Mouse (Mus musculus) midbrain, embryonic 10.5 days (tissue): ENCODE results near the gene Spata9. TPM values are rescaled to one million over a fixed set of nuclear protein-coding genes. Genes with fewer than 3 reads are reported as not detected.

Experiments used
- DNase-seq: peaks from one replicate; pipeline ENCODE4 v3.0.0-alpha.2; 2017; ENCODE audit warnings: low spot score
- H3K27ac ChIP-seq: fragments of 300-500 bp; sonication (generic); replicated peaks from 2 replicates; pipeline ENCODE4 v1.5.1; 2016; ENCODE audit warnings: mild to moderate bottlenecking
- H3K27me3 ChIP-seq: fragments of 300-500 bp; sonication (generic); 2 replicates; pipeline ENCODE4 v1.6.1; 2016; ENCODE audit warnings: low read depth, mild to moderate bottlenecking; ENCODE audit not compliant: poor library complexity, severe bottlenecking
- H3K36me3 ChIP-seq: fragments of 300-500 bp; sonication (generic); 2 replicates; pipeline ENCODE4 v1.6.1; 2016; ENCODE audit warnings: mild to moderate bottlenecking, moderate library complexity
- H3K4me1 ChIP-seq: fragments of 300-500 bp; sonication (generic); 2 replicates; pipeline ENCODE4 v1.6.1; 2016
- H3K4me3 ChIP-seq: fragments of 300-500 bp; sonication (generic); 2 replicates; pipeline ENCODE4 v1.5.1; 2016; ENCODE audit warnings: mild to moderate bottlenecking, moderate library complexity
- H3K9me3 ChIP-seq: fragments of 300-500 bp; sonication (generic); replicated peaks from 2 replicates; pipeline ENCODE4 v1.6.1; 2016; ENCODE audit warnings: mild to moderate bottlenecking
- WGBS: fragments of 180-500 bp; shearing (Covaris S2); methylation state at CpG from one replicate; pipeline ENCODE4 v1.1.7; 2016; 5-methylcytosine and 5-hydroxymethylcytosine counted together
- polyA plus RNA-seq: library from polyadenylated mRNA; unstranded; fragments of >200 nt; fragmentation: Nextera tagmentation; extraction: Ambion mirVana; gene quantifications from 2 replicates; pipeline ENCODE4 v1.2.1, GENCODE M21; 2016

Gene Spata9
- polyA plus RNA-seq, 1 experiment from 2014 or later, result 0.52 TPM

- H3K4me3 ChIP-seq, result peak overlapping the region; percentile 85
- H3K27me3 ChIP-seq, result no peaks in the 10 kb centered on the region
- H3K36me3 ChIP-seq, result peaks cover 20% of the 10 kb centered on the region
- peak overlapping the region; percentile 99 for H3K27ac ChIP-seq
- H3K9me3 ChIP-seq, result no peaks in the 10 kb centered on the region
- no peak for DNase-seq
- peaks cover 29% of the 10 kb centered on the region for H3K4me1 ChIP-seq
- 3% methylated on average over 7 of the region's 7 CpGs for WGBS
Observed at GRCm38 (mm10) chr13:75944044-75944820, 22.7 kb upstream of the Spata9 start.

- Histone ChIP-seq H3K27ac (no peak overlapping the region), H3K4me1 (no peaks in the 10 kb centered on the region), H3K4me3 (no peak overlapping the region), H3K27me3 (no peaks in the 10 kb centered on the region), H3K9me3 (no peaks in the 10 kb centered on the region), H3K36me3 (no peaks in the 10 kb centered on the region)
- 71% methylated on average over 1 of the region's 1 CpGs for WGBS
- no peak for DNase-seq
Observed at GRCm38 (mm10) chr13:75950295-75950694, 16.7 kb upstream of the Spata9 start.

- H3K27me3 ChIP-seq, result no peaks in the 10 kb centered on the region
- H3K4me1 ChIP-seq, result no peaks in the 10 kb centered on the region
- no peaks in the 10 kb centered on the region for H3K9me3 ChIP-seq
- no peak overlapping the region for H3K4me3 ChIP-seq
- no peak overlapping the region for H3K27ac ChIP-seq
- DNase-seq, result no peak
- no peaks in the 10 kb centered on the region for H3K36me3 ChIP-seq
Observed at GRCm38 (mm10) chr13:75955357-75955992, 11.5 kb upstream of the Spata9 start.

- Histone ChIP-seq H3K9me3 (no peaks in the 10 kb centered on the region), H3K27me3 (no peaks in the 10 kb centered on the region), H3K4me1 (no peaks in the 10 kb centered on the region), H3K36me3 (no peaks in the 10 kb centered on the region), H3K27ac (no peak overlapping the region), H3K4me3 (no peak overlapping the region)
- DNase-seq, result no peak
- WGBS, result 85% methylated on average over 2 of the region's 2 CpGs
Observed at GRCm38 (mm10) chr13:75974481-75974880, 7.5 kb downstream of the Spata9 start.

- Histone ChIP-seq H3K36me3 (no peaks in the 10 kb centered on the region), H3K27ac (no peak overlapping the region), H3K9me3 (no peaks in the 10 kb centered on the region), H3K4me1 (no peaks in the 10 kb centered on the region), H3K4me3 (no peak overlapping the region), H3K27me3 (no peaks in the 10 kb centered on the region)
- DNase-seq, result no peak
- WGBS, result 84% methylated on average over 1 of the region's 1 CpGs
Observed at GRCm38 (mm10) chr13:75975629-75976028, 8.7 kb downstream of the Spata9 start.

- WGBS, result 95% methylated on average over 2 of the region's 2 CpGs
- Histone ChIP-seq H3K27me3 (no peaks in the 10 kb centered on the region), H3K4me3 (no peak overlapping the region), H3K27ac (no peak overlapping the region), H3K9me3 (no peaks in the 10 kb centered on the region), H3K36me3 (no peaks in the 10 kb centered on the region), H3K4me1 (no peaks in the 10 kb centered on the region)
- no peak for DNase-seq
Observed at GRCm38 (mm10) chr13:75976218-75976617, 9.3 kb downstream of the Spata9 start.

- 87% methylated on average over 2 of the region's 2 CpGs for WGBS
- H3K4me1 ChIP-seq, result no peaks in the 10 kb centered on the region
- H3K4me3 ChIP-seq, result no peak overlapping the region
- H3K27ac ChIP-seq, result no peak overlapping the region
- no peaks in the 10 kb centered on the region for H3K36me3 ChIP-seq
- DNase-seq, result no peak
- no peaks in the 10 kb centered on the region for H3K27me3 ChIP-seq
- no peaks in the 10 kb centered on the region for H3K9me3 ChIP-seq
Observed at GRCm38 (mm10) chr13:75976649-75977048, 9.7 kb downstream of the Spata9 start.

- Histone ChIP-seq H3K27ac (no peak overlapping the region), H3K27me3 (no peaks in the 10 kb centered on the region), H3K4me3 (no peak overlapping the region), H3K4me1 (no peaks in the 10 kb centered on the region), H3K9me3 (no peaks in the 10 kb centered on the region), H3K36me3 (no peaks in the 10 kb centered on the region)
- DNase-seq, result no peak
Observed at GRCm38 (mm10) chr13:75981901-75982300, 15.0 kb downstream of the Spata9 start.

GRCm38 (mm10) chr13:75988096-75988495 is 21.1 kb downstream of the Spata9 start:
- H3K36me3 ChIP-seq, result no peaks in the 10 kb centered on the region
- H3K4me1 ChIP-seq, result no peaks in the 10 kb centered on the region
- WGBS, result 81% methylated on average over 1 of the region's 1 CpGs
- H3K27me3 ChIP-seq, result no peaks in the 10 kb centered on the region
- H3K9me3 ChIP-seq, result no peaks in the 10 kb centered on the region
- no peak for DNase-seq
- no peak overlapping the region for H3K27ac ChIP-seq
- H3K4me3 ChIP-seq, result no peak overlapping the region

- WGBS, result 74% methylated on average over 9 of the region's 9 CpGs
- no peaks in the 10 kb centered on the region for H3K4me1 ChIP-seq
- no peak overlapping the region for H3K27ac ChIP-seq
- no peak overlapping the region for H3K4me3 ChIP-seq
- no peak for DNase-seq
- H3K9me3 ChIP-seq, result no peaks in the 10 kb centered on the region
- H3K27me3 ChIP-seq, result no peaks in the 10 kb centered on the region
- no peaks in the 10 kb centered on the region for H3K36me3 ChIP-seq
Observed at GRCm38 (mm10) chr13:75992169-75993028, 25.4 kb downstream of the Spata9 start.

GRCm38 (mm10) chr13:76003272-76003671 is 36.3 kb downstream of the Spata9 start:
- no peaks in the 10 kb centered on the region for H3K27me3 ChIP-seq
- H3K4me3 ChIP-seq, result no peak overlapping the region
- WGBS, result 90% methylated on average over 3 of the region's 3 CpGs
- no peaks in the 10 kb centered on the region for H3K9me3 ChIP-seq
- H3K27ac ChIP-seq, result no peak overlapping the region
- DNase-seq, result no peak
- H3K36me3 ChIP-seq, result peaks cover 45% of the 10 kb centered on the region
- H3K4me1 ChIP-seq, result no peaks in the 10 kb centered on the region

- no peaks in the 10 kb centered on the region for H3K9me3 ChIP-seq
- no peak for DNase-seq
- no peak overlapping the region for H3K4me3 ChIP-seq
- peaks cover 15% of the 10 kb centered on the region for H3K4me1 ChIP-seq
- H3K36me3 ChIP-seq, result no peaks in the 10 kb centered on the region
- no peak overlapping the region for H3K27ac ChIP-seq
- whole genome bisulfite sequencing, result 81% methylated on average over 2 of the region's 2 CpGs
- H3K27me3 ChIP-seq, result no peaks in the 10 kb centered on the region
Observed at GRCm38 (mm10) chr13:76014511-76014910, 47.6 kb downstream of the Spata9 start.

GRCm38 (mm10) chr13:76017465-76017864 is 50.5 kb downstream of the Spata9 start:
- no peaks in the 10 kb centered on the region for H3K36me3 ChIP-seq
- peak overlapping the region; percentile 95 for H3K27ac ChIP-seq
- WGBS, result 82% methylated on average over 4 of the region's 4 CpGs
- H3K9me3 ChIP-seq, result no peaks in the 10 kb centered on the region
- DNase-seq, result no peak
- H3K4me1 ChIP-seq, result peaks cover 15% of the 10 kb centered on the region
- H3K27me3 ChIP-seq, result no peaks in the 10 kb centered on the region
- H3K4me3 ChIP-seq, result peak overlapping the region; percentile 80
